Mouse (Mus musculus) lung, embryonic 16.5 days (tissue): ENCODE measurements around the gene Amhr2. TPM values are rescaled to one million over a fixed set of nuclear protein-coding genes. Genes with fewer than 3 reads are reported as not detected.

Source experiments
- ATAC-seq: fragments of 200-750 bp; cut with Nextera tagmentation; 2 replicates; pipeline ENCODE4 v1.8.0; 2017; ENCODE audit warnings: low read depth, mild to moderate bottlenecking, moderate library complexity
- H3K27ac ChIP-seq: fragments of 300-500 bp; sonication (generic); 2 replicates; pipeline ENCODE4 v1.5.1; 2014; ENCODE audit warnings: mild to moderate bottlenecking, control low read depth, low read length
- H3K27me3 ChIP-seq: fragments of 300-500 bp; sonication (generic); 2 replicates; pipeline ENCODE4 v1.6.1; 2014; ENCODE audit warnings: low read depth, low read length, mixed read lengths; ENCODE audit not compliant: control insufficient read depth, insufficient read depth
- H3K36me3 ChIP-seq: fragments of 300-500 bp; sonication (generic); 2 replicates; pipeline ENCODE4 v1.6.1; 2014; ENCODE audit warnings: low read length; ENCODE audit not compliant: control insufficient read depth, insufficient read depth
- H3K4me1 ChIP-seq: fragments of 300-500 bp; sonication (generic); replicated peaks from 2 replicates; pipeline ENCODE4 v1.6.1; 2014; ENCODE audit warnings: low read length, mixed read lengths; ENCODE audit not compliant: control insufficient read depth, insufficient read depth
- H3K4me2 ChIP-seq: fragments of 300-500 bp; sonication (generic); 2 replicates; pipeline ENCODE4 v1.6.1; 2014; ENCODE audit warnings: low read depth, low read length, control low read depth
- H3K4me3 ChIP-seq: fragments of 300-500 bp; sonication (generic); 2 replicates; pipeline ENCODE4 v1.5.1; 2014; ENCODE audit warnings: mild to moderate bottlenecking, low read length, control low read depth
- H3K9ac ChIP-seq: fragments of 300-500 bp; sonication (generic); 2 replicates; pipeline ENCODE4 v1.6.1; 2014; ENCODE audit warnings: low read length, control low read depth
- H3K9me3 ChIP-seq: fragments of 300-500 bp; sonication (generic); 2 replicates; pipeline ENCODE4 v1.6.1; 2016; ENCODE audit warnings: low read length; ENCODE audit not compliant: control insufficient read depth
- WGBS: fragments of 180-500 bp; shearing (Covaris S2); extraction: QIAGEN DNeasy Blood & Tissue Kit; methylation state at CpG from one replicate; pipeline ENCODE4 v1.1.7; 2014; 5-methylcytosine and 5-hydroxymethylcytosine counted together
- polyA plus RNA-seq: library from polyadenylated mRNA; unstranded; fragments of >200 nt; fragmentation: Nextera tagmentation; extraction: Ambion mirVana; gene quantifications from 2 replicates; pipeline ENCODE4 v1.2.1, GENCODE M21; 2015

Amhr2 gene
- polyA plus RNA-seq, result 1.5 TPM in 2 replicates

GRCm38 (mm10) chr15:102445146-102445545 is at the start of gene Amhr2:
Gene Amhr2 (plus strand): TSS chr15:102445367.
- Histone ChIP-seq H3K4me3 (no peak within 1 kb of the TSS), H3K36me3 (no peaks in the 10 kb centered on the region), H3K27ac (no peak within 1 kb of the TSS), H3K9ac (no peak within 1 kb of the TSS), H3K27me3 (no peaks in the 10 kb centered on the region), H3K4me2 (no peak within 1 kb of the TSS), H3K4me1 (no peaks in the 10 kb centered on the region), H3K9me3 (no peaks in the 10 kb centered on the region)
- ATAC-seq, result 0 out of 2 replicates have a peak, but pooled peaks have one; percentile 10
- 42% methylated on average over 8 of the region's 8 CpGs for WGBS

GRCm38 (mm10) chr15:102398629-102399028 is 46.5 kb upstream of the Amhr2 start:
- Histone ChIP-seq H3K4me2 (peak overlapping the region; percentile 65), H3K27ac (peak overlapping the region; percentile 98), H3K4me3 (peak overlapping the region; percentile 52), H3K36me3 (no peaks in the 10 kb centered on the region), H3K4me1 (peaks cover 19% of the 10 kb centered on the region), H3K9ac (no peak overlapping the region; the same call in 1 of the 2 replicates), H3K9me3 (no peaks in the 10 kb centered on the region), H3K27me3 (no peaks in the 10 kb centered on the region)
- no peak for ATAC-seq
- WGBS, result 21% methylated on average over 5 of the region's 5 CpGs

DNA sequence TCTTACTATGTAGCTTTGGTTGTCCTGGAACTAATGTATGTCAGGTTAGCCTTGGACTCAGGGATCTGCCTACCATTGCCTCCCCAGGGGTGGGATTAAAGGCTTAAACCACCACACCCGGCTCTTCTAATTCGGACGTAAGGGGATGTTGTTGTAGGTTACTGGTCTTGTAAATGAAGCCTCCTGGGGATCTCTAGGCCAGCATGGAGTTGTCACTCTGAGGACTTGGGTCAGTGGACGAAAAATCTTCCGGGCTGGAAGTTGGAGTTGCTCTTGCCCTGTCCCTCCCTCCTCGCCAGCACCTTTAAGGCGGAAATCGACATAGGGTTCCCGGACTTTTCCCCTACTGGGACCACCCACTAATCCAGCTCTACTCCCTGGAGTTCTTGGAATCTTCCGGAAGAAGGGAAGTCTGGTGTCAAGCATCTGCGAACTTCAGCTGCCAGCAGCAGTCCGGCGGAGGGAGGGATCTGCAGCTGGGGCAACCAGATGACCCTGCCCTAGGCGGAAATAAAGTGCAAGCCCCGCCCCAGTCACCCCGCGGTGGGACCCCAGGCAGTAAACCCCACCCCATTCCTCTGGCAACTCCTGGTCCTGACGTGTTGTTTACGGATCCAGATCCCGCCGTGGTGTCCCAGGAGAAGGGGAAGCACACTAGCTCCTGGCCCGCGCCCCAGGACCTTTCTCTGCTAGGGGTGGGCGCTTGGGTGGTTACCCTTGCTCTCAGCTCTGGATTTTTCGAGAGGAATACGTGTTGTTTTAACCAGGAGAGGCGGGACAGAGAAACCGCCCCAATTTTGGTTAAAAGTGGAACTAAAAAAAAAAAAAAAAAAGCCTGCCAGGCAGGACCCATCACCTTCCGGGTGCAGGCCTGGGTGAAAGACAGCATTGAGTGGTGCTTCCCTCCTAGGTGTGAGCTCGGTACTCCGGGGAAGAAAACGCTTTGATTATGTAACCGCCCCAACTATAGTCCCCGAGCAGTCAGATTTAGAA is 45.6 kb upstream of the Amhr2 start:
- peak overlapping the region; percentile 52 for H3K4me3 ChIP-seq
- peaks cover 14% of the 10 kb centered on the region for H3K4me1 ChIP-seq
- peak overlapping the region; percentile 73 for H3K9ac ChIP-seq
- H3K27me3 ChIP-seq, result no peaks in the 10 kb centered on the region
- H3K36me3 ChIP-seq, result no peaks in the 10 kb centered on the region
- peak overlapping the region; percentile 65 for H3K4me2 ChIP-seq
- peak overlapping the region; percentile 98 for H3K27ac ChIP-seq
- no peaks in the 10 kb centered on the region for H3K9me3 ChIP-seq
- ATAC-seq, result peak; percentile 95
- 2% methylated on average over 34 of the region's 34 CpGs for WGBS

DNA sequence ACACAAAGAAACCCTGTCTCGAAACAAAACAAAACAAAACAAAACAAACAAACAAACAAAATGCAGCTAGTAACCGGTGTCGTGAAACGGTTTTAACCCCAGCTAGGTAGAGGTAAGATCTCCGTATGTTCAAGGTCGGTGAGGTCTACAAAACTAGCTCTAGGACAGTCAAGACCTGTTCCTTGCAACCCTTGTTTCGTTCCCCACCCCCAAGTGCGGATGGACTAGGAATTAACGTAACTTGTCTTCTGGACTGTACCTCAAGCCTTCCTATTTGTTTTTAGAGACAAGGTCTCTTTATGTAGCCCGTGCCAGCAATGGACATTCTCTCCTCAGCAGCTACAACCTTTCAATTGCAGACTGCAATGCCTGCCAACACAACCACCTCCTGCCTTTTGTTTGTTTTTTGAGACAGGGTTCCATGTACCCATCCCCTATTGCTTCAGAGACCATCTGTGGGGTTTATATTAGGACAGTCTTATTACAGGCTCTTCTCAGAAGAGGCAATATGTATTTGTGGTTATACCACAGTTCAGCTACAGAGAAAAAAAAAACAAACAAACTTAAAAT is 44.6 kb upstream of the Amhr2 start:
- no peaks in the 10 kb centered on the region for H3K27me3 ChIP-seq
- no peak overlapping the region; the same call in 1 of the 2 replicates for H3K4me3 ChIP-seq
- H3K9me3 ChIP-seq, result no peaks in the 10 kb centered on the region
- peak overlapping the region; percentile 98 for H3K27ac ChIP-seq
- 75% methylated on average over 10 of the region's 10 CpGs for WGBS
- no peak for ATAC-seq
- peak overlapping the region; percentile 65; the same call in 1 of the 2 replicates for H3K4me2 ChIP-seq
- peaks cover 13% of the 10 kb centered on the region; the same call in 1 of the 2 replicates for H3K4me1 ChIP-seq
- no peak overlapping the region for H3K9ac ChIP-seq
- H3K36me3 ChIP-seq, result no peaks in the 10 kb centered on the region

DNA sequence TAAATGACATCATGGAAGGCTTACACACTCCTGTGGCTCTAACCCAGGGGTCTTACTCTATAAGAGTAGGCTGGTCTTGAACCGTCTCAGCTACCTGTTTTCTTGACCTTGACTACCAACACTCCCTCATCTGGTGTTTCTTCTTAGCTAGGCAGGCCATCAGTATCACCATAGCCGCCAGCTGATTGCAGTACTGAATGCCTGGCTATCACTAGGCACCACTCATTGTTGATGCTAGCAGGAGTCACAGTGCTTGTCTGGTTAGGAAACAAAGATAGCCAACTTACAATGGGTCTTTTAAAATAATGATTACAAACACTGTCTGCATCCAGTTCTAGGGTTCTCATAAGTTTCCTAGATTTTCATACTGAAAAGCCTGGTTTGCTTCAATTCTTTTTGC is 43.9 kb upstream of the Amhr2 start:
- no peaks in the 10 kb centered on the region for H3K9me3 ChIP-seq
- H3K9ac ChIP-seq, result no peak overlapping the region
- H3K27ac ChIP-seq, result no peak overlapping the region
- H3K4me2 ChIP-seq, result no peak overlapping the region
- H3K4me1 ChIP-seq, result peaks cover 13% of the 10 kb centered on the region; the same call in 1 of the 2 replicates
- H3K36me3 ChIP-seq, result no peaks in the 10 kb centered on the region
- WGBS, result 77% methylated on average over 2 of the region's 2 CpGs
- H3K4me3 ChIP-seq, result no peak overlapping the region
- no peaks in the 10 kb centered on the region for H3K27me3 ChIP-seq
- ATAC-seq, result no peak

GRCm38 (mm10) chr15:102402210-102402609 is 43.0 kb upstream of the Amhr2 start:
- Histone ChIP-seq H3K4me1 (peaks cover 16% of the 10 kb centered on the region; the same call in 1 of the 2 replicates), H3K36me3 (no peaks in the 10 kb centered on the region), H3K27ac (no peak overlapping the region), H3K9me3 (no peaks in the 10 kb centered on the region), H3K9ac (no peak overlapping the region), H3K4me2 (no peak overlapping the region), H3K27me3 (no peaks in the 10 kb centered on the region), H3K4me3 (no peak overlapping the region)
- 96% methylated on average over 3 of the region's 3 CpGs for WGBS
- ATAC-seq, result no peak

DNA sequence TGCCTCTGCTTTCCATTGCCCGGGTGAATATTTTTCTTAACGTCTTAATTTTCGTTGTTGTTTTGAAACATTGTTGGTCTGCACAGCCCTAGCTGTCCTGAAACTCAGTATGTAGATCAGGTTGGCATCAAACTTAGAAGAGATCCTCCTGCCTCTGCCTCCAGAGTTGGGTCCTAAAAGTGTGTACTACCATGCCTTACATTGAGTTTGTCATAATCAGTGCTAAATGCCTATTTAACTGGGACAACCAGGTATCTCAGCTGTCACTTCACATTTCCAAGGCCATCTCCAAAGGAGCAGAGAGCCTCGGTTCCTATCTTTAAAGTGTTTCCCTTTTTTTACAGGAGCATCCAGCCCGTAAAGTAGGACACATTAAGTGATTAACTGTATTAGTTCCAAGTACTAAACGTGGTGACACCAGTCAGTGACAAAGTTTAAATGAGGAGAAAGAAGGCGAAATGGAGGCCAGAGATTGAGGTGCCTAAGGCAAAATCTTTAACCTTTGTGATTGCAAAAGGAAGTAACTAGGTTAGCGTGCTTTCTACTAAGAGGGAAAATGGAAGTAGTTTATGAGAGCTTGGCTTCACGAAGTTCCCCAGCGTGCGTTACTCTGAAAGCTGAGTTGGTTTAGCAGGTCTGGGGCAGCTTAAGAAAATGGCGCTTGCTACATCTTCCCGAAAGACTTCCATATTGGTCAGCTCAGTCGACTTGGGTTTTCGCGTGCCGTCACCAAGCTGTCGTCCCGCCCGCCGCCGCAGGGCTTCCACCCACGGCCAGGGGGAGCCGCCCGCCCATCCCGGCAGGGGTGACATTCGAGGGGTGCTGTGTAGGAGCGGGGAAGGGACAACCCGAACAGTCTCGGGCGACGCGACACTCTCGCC is 40.3 kb upstream of the Amhr2 start:
- peak overlapping the region; percentile 71 for H3K4me2 ChIP-seq
- H3K9ac ChIP-seq, result peak overlapping the region; percentile 89
- H3K27me3 ChIP-seq, result no peaks in the 10 kb centered on the region
- peak overlapping the region; percentile 100 for H3K27ac ChIP-seq
- H3K4me1 ChIP-seq, result peaks cover 32% of the 10 kb centered on the region
- H3K9me3 ChIP-seq, result no peaks in the 10 kb centered on the region
- H3K4me3 ChIP-seq, result peak overlapping the region; percentile 64
- 16% methylated on average over 32 of the region's 34 CpGs for WGBS
- ATAC-seq, result no peak
- peaks cover 18% of the 10 kb centered on the region for H3K36me3 ChIP-seq

- Histone ChIP-seq H3K4me3 (peak within 1 kb of the TSS; percentile 64), H3K4me1 (peaks cover 33% of the 10 kb centered on the region), H3K9me3 (no peaks in the 10 kb centered on the region), H3K4me2 (peak within 1 kb of the TSS; percentile 71), H3K9ac (peak within 1 kb of the TSS; percentile 91), H3K27me3 (no peaks in the 10 kb centered on the region), H3K36me3 (peaks cover 25% of the 10 kb centered on the region), H3K27ac (peak within 1 kb of the TSS; percentile 100)
- WGBS, result 0% methylated on average over 38 of the region's 38 CpGs
- peak; percentile 95 for ATAC-seq
Measured at GRCm38 (mm10) chr15:102405489-102406195, 39.5 kb upstream of the Amhr2 start, which contains the start of gene Sp1. Gene Sp1 (plus strand): TSS chr15:102406143.
